Mouse (Mus musculus): ENCODE measurements at regions not wholly inside any gene's neighbourhood (a gene's known extent, or its start where the extent isn't known, plus 50 kb on each side); places are given as distances from the start of the nearest gene placed in this dataset.

GRCm38 (mm10) chr19:6645912-6646311, 103.1 kb upstream of the Slc22a12 start:
- DNase-seq (ENCODE audit: low spot score in 2 of 2), result no peak

GRCm38 (mm10) chr19:6644871-6645270, 102.0 kb upstream of the Slc22a12 start:
- DNase-seq (ENCODE audit: low spot score in 2 of 2), result no peak

GRCm38 (mm10) chr19:6639681-6640080, 96.8 kb upstream of the Slc22a12 start:
- no peak for DNase-seq (ENCODE audit: low spot score in 2 of 2)

GRCm38 (mm10) chr19:6633400-6633799, 90.6 kb upstream of the Slc22a12 start:
- peak; percentile 47 to 51 for DNase-seq (ENCODE audit: low spot score in 2 of 2)

GRCm38 (mm10) chr19:6631817-6632216, 89.0 kb upstream of the Slc22a12 start:
- no peak for DNase-seq (ENCODE audit: low spot score in 2 of 2)

- no peak for DNase-seq (ENCODE audit: low spot score in 2 of 2)
These were observed 87.7 kb upstream of the Slc22a12 start for GRCm38 (mm10) chr19:6630613-6630940.

GRCm38 (mm10) chr19:6629911-6630612, 87.2 kb upstream of the Slc22a12 start:
- no peak for DNase-seq (ENCODE audit: low spot score in 2 of 2)

GRCm38 (mm10) chr19:6625574-6625973, 82.7 kb upstream of the Slc22a12 start:
- DNase-seq (ENCODE audit: low spot score in 2 of 2), result no peak

GRCm38 (mm10) chr19:6621023-6621422, 78.2 kb upstream of the Slc22a12 start:
- no peak for DNase-seq (ENCODE audit: low spot score in 2 of 2)

GRCm38 (mm10) chr19:6619546-6619945, 76.7 kb upstream of the Slc22a12 start:
- DNase-seq (ENCODE audit: low spot score in 2 of 2), result no peak

- DNase-seq (ENCODE audit: low spot score in 2 of 2), result peak in 1 of 2 experiments; percentile 15
These were observed 73.8 kb upstream of the Slc22a12 start for GRCm38 (mm10) chr19:6616659-6617058.

- peak; percentile 62 to 74 for DNase-seq (ENCODE audit: low spot score in 2 of 2)
These were observed 69.6 kb upstream of the Slc22a12 start for GRCm38 (mm10) chr19:6612441-6612840.

- no peak for DNase-seq (ENCODE audit: low spot score in 2 of 2)
These were observed 69.1 kb upstream of the Slc22a12 start for GRCm38 (mm10) chr19:6611921-6612320.

- no peak for DNase-seq (ENCODE audit: low spot score in 2 of 2)
These were observed 67.9 kb upstream of the Slc22a12 start for GRCm38 (mm10) chr19:6610715-6611114.

- DNase-seq (ENCODE audit: low spot score in 2 of 2), result no peak
These were observed 67.2 kb upstream of the Slc22a12 start for GRCm38 (mm10) chr19:6610051-6610450.

GRCm38 (mm10) chr19:6607501-6607900, 64.7 kb upstream of the Slc22a12 start:
- no peak for DNase-seq (ENCODE audit: low spot score in 2 of 2)

GRCm38 (mm10) chr19:6606667-6607066, 63.8 kb upstream of the Slc22a12 start:
- peak; percentile 45 to 51 for DNase-seq (ENCODE audit: low spot score in 2 of 2)

GRCm38 (mm10) chr19:6604702-6605101, 61.9 kb upstream of the Slc22a12 start:
- no peak for DNase-seq (ENCODE audit: low spot score in 2 of 2)

GRCm38 (mm10) chr19:6600873-6601530, 58.2 kb upstream of the Slc22a12 start:
- no peak for DNase-seq (ENCODE audit: low spot score in 2 of 2)

- DNase-seq (ENCODE audit: low spot score in 2 of 2), result no peak
These were observed 56.4 kb upstream of the Slc22a12 start for GRCm38 (mm10) chr19:6599281-6599680.

- DNase-seq (ENCODE audit: low spot score in 2 of 2), result no peak
These were observed 55.4 kb upstream of the Slc22a12 start for GRCm38 (mm10) chr19:6598186-6598585.

GRCm38 (mm10) chr19:6595801-6596200, 53.0 kb upstream of the Slc22a12 start:
- no peak for DNase-seq (ENCODE audit: low spot score in 2 of 2)

Data from right cerebral cortex, postnatal 10 days (tissue).